Mouse (Mus musculus) liver, embryonic 14.5 days (tissue): ENCODE data around the gene Akr1c14.

Experiments
- CTCF ChIP-seq: IDR thresholded peaks from 2 replicates; pipeline ENCODE4 v1.5.1; 2016; ENCODE audit warnings: antibody characterized with exemption, low read depth, control low read depth
- EP300 ChIP-seq: IDR thresholded peaks from 2 replicates; pipeline ENCODE4 v1.6.1; 2016; ENCODE audit warnings: antibody characterized with exemption, low read depth

DNA sequence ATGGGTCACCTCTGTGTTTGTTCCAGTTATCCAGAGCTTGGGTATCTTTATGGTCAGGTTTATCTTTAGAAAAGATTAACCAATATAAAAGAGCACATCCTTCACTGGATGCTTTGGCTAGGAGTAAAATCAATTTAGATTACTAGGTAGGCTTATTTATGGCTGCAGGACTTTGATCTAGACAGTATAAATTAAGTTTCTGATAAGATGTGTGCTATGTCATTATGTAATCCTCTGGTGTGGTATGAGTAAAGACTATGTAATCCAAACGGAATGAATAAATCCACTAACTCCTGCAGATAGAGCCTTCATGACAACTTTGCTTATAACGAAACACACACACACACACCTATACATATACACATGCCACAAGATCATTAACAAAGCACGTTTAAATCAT, 82.9 kb downstream of the Akr1c14 start:
- TF ChIP-seq CTCF = no peak
- no peak for TF ChIP-seq EP300
